Mouse (Mus musculus): ENCODE measurements around the gene Six2.
"Not testable (repeated sequence)": the region's sequence is repeated elsewhere in the genome, so short reads cannot be mapped to it uniquely, and the experiment has no call there.

Gene Six2

GRCm38 (mm10) chr17:85690323-85690968 is 2.4 kb upstream of the Six2 start:
- no peak for DNase-seq (ENCODE audit: inconsistent ontology term)

- DNase-seq (ENCODE audit: inconsistent ontology term): no peak
Observed at GRCm38 (mm10) chr17:85689807-85690319, 1.8 kb upstream of the Six2 start.

GRCm38 (mm10) chr17:85688911-85689806 is 1.1 kb upstream of the Six2 start:
- no peak for DNase-seq (ENCODE audit: inconsistent ontology term)

GRCm38 (mm10) chr17:85687421-85688235 is 446 bp downstream of the Six2 start:
- DNase-seq (ENCODE audit: inconsistent ontology term): no peak

- DNase-seq (ENCODE audit: inconsistent ontology term): no peak
Observed at GRCm38 (mm10) chr17:85686476-85687420, 1.3 kb downstream of the Six2 start.

GRCm38 (mm10) chr17:85685689-85686281 is 2.3 kb downstream of the Six2 start:
- no peak for DNase-seq (ENCODE audit: inconsistent ontology term)

GRCm38 (mm10) chr17:85684841-85685688 is 3.0 kb downstream of the Six2 start:
- no peak for DNase-seq (ENCODE audit: inconsistent ontology term)

- not testable (repeated sequence) for DNase-seq (ENCODE audit: inconsistent ontology term)
Observed at GRCm38 (mm10) chr17:85684436-85684835, 3.6 kb downstream of the Six2 start.

- DNase-seq (ENCODE audit: inconsistent ontology term): no peak
Observed at GRCm38 (mm10) chr17:85683984-85684307, 4.1 kb downstream of the Six2 start.

GRCm38 (mm10) chr17:85683111-85683983 is 4.7 kb downstream of the Six2 start:
- no peak for DNase-seq (ENCODE audit: inconsistent ontology term)

GRCm38 (mm10) chr17:85682181-85682710 is 5.8 kb downstream of the Six2 start:
- no peak for DNase-seq (ENCODE audit: inconsistent ontology term)

- no peak for DNase-seq (ENCODE audit: inconsistent ontology term)
Observed at GRCm38 (mm10) chr17:85681741-85682140, 6.3 kb downstream of the Six2 start.

GRCm38 (mm10) chr17:85680851-85681550 is 7.1 kb downstream of the Six2 start:
- no peak for DNase-seq (ENCODE audit: inconsistent ontology term)

GRCm38 (mm10) chr17:85680116-85680850 is 7.8 kb downstream of the Six2 start:
- no peak for DNase-seq (ENCODE audit: inconsistent ontology term)

GRCm38 (mm10) chr17:85679651-85680050 is 8.4 kb downstream of the Six2 start:
- no peak for DNase-seq (ENCODE audit: inconsistent ontology term)

- DNase-seq (ENCODE audit: inconsistent ontology term): peak; percentile 72
Observed at GRCm38 (mm10) chr17:85664618-85665320, 23.3 kb downstream of the Six2 start.
